Mouse (Mus musculus) hindbrain, embryonic 11.5 days (tissue): Measurements from ENCODE around the gene AI481877. TPM values are rescaled to one million over a fixed set of nuclear protein-coding genes. Genes with fewer than 3 reads are reported as not detected.

ENCODE experiments used
- ATAC-seq: fragments of 200-750 bp; cut with Nextera tagmentation; 2 replicates; pipeline ENCODE4 v1.8.0; 2017; ENCODE audit warnings: mild to moderate bottlenecking, moderate TSS enrichment, moderate library complexity; ENCODE audit not compliant: low FRiP score
- DNase-seq: peaks from one replicate; pipeline ENCODE4 v3.0.0-alpha.2; 2015; ENCODE audit warnings: low spot score
- H3K27ac ChIP-seq: fragments of 300-500 bp; sonication (generic); 2 replicates; pipeline ENCODE4 v1.5.1; 2014; ENCODE audit warnings: mild to moderate bottlenecking, low read depth, low read length
- H3K27me3 ChIP-seq: fragments of 300-500 bp; sonication (generic); 2 replicates; pipeline ENCODE4 v1.6.1; 2014; ENCODE audit warnings: mild to moderate bottlenecking, low read length, moderate library complexity, mixed read lengths; ENCODE audit not compliant: control insufficient read depth, insufficient read depth
- H3K36me3 ChIP-seq: fragments of 300-500 bp; sonication (generic); 2 replicates; pipeline ENCODE4 v1.6.1; 2014; ENCODE audit warnings: mild to moderate bottlenecking, low read length, moderate library complexity, mixed read lengths; ENCODE audit not compliant: control insufficient read depth, insufficient read depth
- H3K4me1 ChIP-seq: fragments of 300-500 bp; sonication (generic); replicated peaks from 2 replicates; pipeline ENCODE4 v1.6.1; 2014; ENCODE audit warnings: low read length, mixed read lengths; ENCODE audit not compliant: control insufficient read depth, insufficient read depth
- H3K4me2 ChIP-seq: fragments of 300-500 bp; sonication (generic); replicated peaks from 2 replicates; pipeline ENCODE4 v1.6.1; 2014; ENCODE audit warnings: mild to moderate bottlenecking, low read depth, low read length
- H3K4me3 ChIP-seq: fragments of 300-500 bp; sonication (generic); 2 replicates; pipeline ENCODE4 v1.5.1; 2014; ENCODE audit warnings: low read depth, low read length
- H3K9ac ChIP-seq: fragments of 300-500 bp; sonication (generic); 2 replicates; pipeline ENCODE4 v1.6.1; 2014; ENCODE audit warnings: low read depth, low read length
- H3K9me3 ChIP-seq: fragments of 300-500 bp; sonication (generic); 2 replicates; pipeline ENCODE4 v1.6.1; 2016; ENCODE audit warnings: low read length; ENCODE audit not compliant: control insufficient read depth
- WGBS: fragments of 180-500 bp; shearing (Covaris S2); extraction: QIAGEN DNeasy Blood & Tissue Kit; methylation state at CpG from one replicate; pipeline ENCODE4 v1.1.7; 2014; 5-methylcytosine and 5-hydroxymethylcytosine counted together
- polyA plus RNA-seq: library from polyadenylated mRNA; unstranded; fragments of >200 nt; fragmentation: Nextera tagmentation; extraction: Ambion mirVana; gene quantifications from 2 replicates; pipeline ENCODE4 v1.2.1, GENCODE M21; 2014

The AI481877 gene
- polyA plus RNA-seq, 1 experiment from 2014 or later = not detected

GRCm38 (mm10) chr4:58995251-58995693 lies 143.5 kb downstream of the AI481877 start:
- 74% methylated on average over 8 of the region's 8 CpGs for WGBS
- Histone ChIP-seq H3K4me2 (no peak overlapping the region), H3K9me3 (no peaks in the 10 kb centered on the region), H3K9ac (no peak overlapping the region), H3K27me3 (no peaks in the 10 kb centered on the region), H3K27ac (no peak overlapping the region), H3K4me3 (no peak overlapping the region), H3K4me1 (no peaks in the 10 kb centered on the region), H3K36me3 (no peaks in the 10 kb centered on the region)
- ATAC-seq (no peak), DNase-seq (no peak)

GRCm38 (mm10) chr4:58994762-58995161 lies 144.0 kb downstream of the AI481877 start, which contains the start of gene Dnajc25:
Dnajc25 (plus strand) TSS chr4:58995062.
- H3K4me2 ChIP-seq = no peak within 1 kb of the TSS
- H3K27me3 ChIP-seq = no peaks in the 10 kb centered on the region
- H3K4me1 ChIP-seq = no peaks in the 10 kb centered on the region
- ATAC-seq (no peak), DNase-seq (no peak)
- H3K9me3 ChIP-seq = no peaks in the 10 kb centered on the region
- H3K27ac ChIP-seq = no peak within 1 kb of the TSS
- WGBS = 91% methylated on average over 4 of the region's 4 CpGs
- H3K36me3 ChIP-seq = no peaks in the 10 kb centered on the region
- no peak within 1 kb of the TSS for H3K9ac ChIP-seq
- no peak within 1 kb of the TSS for H3K4me3 ChIP-seq

Other genes with a start within 250 kb of the AI481877 start
- 41.9 and 43.4 TPM in 2 replicates for gene Ecpas, start 226.2 kb downstream of the AI481877 start, polyA plus RNA-seq
- gene Zkscan16, start 195.4 kb downstream of the AI481877 start, polyA plus RNA-seq = 0.73 and 0.93 TPM in 2 replicates
- 17.4 and 19.5 TPM in 2 replicates for gene Ptgr1, start 151.9 kb downstream of the AI481877 start, polyA plus RNA-seq
- 5.4 and 6.5 TPM in 2 replicates for gene Dnajc25, start 143.9 kb downstream of the AI481877 start, polyA plus RNA-seq
- 6.9 and 8.2 TPM in 2 replicates for gene Gm20503, start 135.8 kb downstream of the AI481877 start, polyA plus RNA-seq
- 99.2 and 104 TPM in 2 replicates for gene Gng10, start 103.9 kb downstream of the AI481877 start, polyA plus RNA-seq
- gene Ugcg, start 50.3 kb upstream of the AI481877 start, polyA plus RNA-seq = 15.0 and 19.7 TPM in 2 replicates